Mouse (Mus musculus) NIH3T3 (cell line): ENCODE results near the gene Slc5a5.

Source experiments
- DNase-seq: peaks from one replicate; pipeline ENCODE4 v3.0.0-alpha.2; 2012; ENCODE audit warnings: low read depth

Slc5a5 gene

GRCm38 (mm10) chr8:70879500-70879899 is 13.1 kb downstream of the Slc5a5 start:
- peak; percentile 68 for DNase-seq

GRCm38 (mm10) chr8:70878178-70878577 is 14.4 kb downstream of the Slc5a5 start:
- peak; percentile 64 for DNase-seq

GRCm38 (mm10) chr8:70876382-70876781 is 16.2 kb downstream of the Slc5a5 start:
- DNase-seq: no peak

DNA sequence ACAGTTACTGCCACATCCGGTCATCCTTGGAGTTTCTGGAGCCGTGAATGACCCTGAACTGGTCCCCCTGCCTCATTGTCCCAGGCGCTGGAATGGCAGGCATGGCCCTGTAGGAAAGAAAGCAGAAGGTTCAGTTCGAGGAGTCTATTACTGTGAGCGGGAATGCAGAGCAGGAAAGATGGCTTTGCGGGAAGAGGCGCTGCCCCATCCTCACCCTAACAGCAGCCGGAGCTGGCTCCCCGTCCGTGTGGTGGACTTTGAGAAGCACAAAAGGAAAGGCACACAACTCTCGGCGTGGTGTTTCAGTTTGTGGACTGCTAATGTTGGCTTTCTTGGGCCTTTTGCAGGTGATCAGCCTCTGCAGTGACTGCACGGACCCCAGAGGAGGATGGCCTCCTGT is 18.1 kb downstream of the Slc5a5 start:
- no peak for DNase-seq

GRCm38 (mm10) chr8:70873364-70873985 is 19.1 kb downstream of the Slc5a5 start, which contains the start of gene Ccdc124:
Gene Ccdc124, minus strand, starts transcription at chr8:70873935.
- peak; percentile 97 for DNase-seq

DNA sequence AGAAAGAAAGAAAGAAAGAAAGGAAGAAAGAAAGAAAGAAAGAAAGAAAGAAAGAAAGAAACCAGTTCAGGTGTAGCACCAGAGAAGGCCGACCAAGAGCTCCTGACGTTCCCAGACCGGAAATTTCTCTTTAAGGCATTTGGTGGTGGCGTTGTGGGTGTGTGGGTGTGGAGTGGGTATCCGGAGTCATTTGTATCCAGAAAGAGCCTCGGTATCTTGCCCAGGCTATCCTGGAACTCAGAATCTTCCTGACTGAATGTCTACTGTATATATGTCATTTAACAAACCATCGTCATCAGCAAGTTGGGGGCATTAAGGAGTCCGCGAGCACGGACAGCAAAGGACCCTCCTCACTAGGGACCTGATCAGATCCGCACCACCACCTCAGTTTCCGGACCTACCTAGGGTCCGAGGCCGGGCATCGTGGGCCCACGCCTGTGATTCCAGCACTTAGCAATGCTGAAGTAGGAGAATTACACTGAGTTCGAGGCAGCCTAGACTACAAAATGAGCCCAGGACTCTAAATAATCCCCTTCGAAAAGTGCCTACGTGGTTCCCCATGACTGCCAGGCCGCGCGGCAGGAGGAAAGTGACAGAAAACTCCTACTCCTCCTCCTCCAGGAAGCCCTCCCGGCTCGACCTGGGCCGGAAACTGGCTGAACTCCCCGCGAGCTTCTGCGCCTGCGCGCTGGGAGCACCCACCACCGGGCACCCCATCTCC is 19.8 kb downstream of the Slc5a5 start:
- no peak for DNase-seq

- no peak for DNase-seq
Measured at GRCm38 (mm10) chr8:70871195-70871807, 21.3 kb downstream of the Slc5a5 start.

- peak; percentile 88 for DNase-seq
Measured at GRCm38 (mm10) chr8:70869601-70870041, 22.9 kb downstream of the Slc5a5 start.

DNA sequence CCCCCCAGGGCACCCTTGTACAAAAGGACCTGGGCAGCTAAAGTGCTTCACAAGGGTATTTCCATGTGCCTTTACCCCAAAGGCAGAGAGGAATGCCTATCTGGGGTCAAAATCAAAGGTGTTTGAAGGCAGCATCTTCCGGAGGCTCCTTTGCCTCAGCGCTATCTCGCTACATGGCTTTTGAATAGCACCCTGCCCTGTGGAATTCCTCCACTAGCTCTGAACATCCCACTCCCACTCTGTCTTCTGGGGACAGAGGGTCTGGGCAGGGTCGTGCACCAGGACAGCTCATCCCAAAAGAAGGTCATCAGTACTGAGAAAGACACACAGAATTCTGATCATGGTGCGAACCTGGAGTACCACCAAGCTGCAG is 23.4 kb downstream of the Slc5a5 start:
- no peak for DNase-seq

GRCm38 (mm10) chr8:70868559-70869198 is 23.9 kb downstream of the Slc5a5 start:
- DNase-seq: no peak

DNA sequence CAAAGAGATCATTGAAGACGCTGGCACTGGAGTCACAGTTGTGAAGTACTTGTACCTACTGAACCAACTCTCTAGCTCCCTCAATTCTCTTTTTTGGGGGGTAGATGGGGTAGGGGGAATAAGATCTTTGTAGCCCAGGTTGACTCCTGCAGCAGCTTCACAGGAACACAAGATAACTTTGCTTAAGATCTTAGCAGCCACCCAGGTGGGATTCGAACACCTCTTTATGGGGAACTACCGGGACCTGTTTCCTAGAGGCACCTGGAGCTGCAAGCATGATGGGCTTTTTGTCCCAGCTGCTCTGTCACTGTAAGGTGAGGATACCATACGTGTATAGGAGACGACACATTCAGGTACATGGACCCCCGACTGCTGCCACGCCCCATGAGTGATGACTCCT is 26.0 kb downstream of the Slc5a5 start:
- DNase-seq: no peak

DNA sequence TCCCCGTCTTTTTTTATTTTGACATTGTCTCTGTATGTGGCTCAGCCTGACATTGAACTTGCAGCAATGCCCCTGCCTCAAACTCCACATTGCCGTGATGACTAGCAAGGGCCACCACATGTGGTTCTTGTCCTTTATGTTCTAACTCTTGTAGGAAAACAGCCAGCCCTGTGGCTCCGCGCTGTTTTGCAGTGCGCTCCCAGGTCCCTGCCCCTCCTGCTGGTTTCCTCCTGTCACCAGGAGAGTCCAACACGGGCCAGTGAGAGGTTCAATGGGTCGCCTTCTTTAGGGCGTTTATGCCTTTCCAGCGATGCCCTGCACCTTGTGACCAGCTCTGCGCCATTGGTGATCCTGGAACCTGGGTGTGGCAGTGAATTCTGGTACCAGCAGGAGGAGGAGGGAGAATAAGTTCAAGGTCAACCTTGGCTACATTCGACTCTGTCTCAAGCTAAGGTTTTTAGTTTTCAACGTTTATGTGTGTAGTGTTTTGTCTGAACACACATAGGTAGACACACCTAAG is 26.5 kb downstream of the Slc5a5 start:
- no peak for DNase-seq

- peak; percentile 100 for DNase-seq
Measured at GRCm38 (mm10) chr8:70865350-70866000, 27.1 kb downstream of the Slc5a5 start.

DNA sequence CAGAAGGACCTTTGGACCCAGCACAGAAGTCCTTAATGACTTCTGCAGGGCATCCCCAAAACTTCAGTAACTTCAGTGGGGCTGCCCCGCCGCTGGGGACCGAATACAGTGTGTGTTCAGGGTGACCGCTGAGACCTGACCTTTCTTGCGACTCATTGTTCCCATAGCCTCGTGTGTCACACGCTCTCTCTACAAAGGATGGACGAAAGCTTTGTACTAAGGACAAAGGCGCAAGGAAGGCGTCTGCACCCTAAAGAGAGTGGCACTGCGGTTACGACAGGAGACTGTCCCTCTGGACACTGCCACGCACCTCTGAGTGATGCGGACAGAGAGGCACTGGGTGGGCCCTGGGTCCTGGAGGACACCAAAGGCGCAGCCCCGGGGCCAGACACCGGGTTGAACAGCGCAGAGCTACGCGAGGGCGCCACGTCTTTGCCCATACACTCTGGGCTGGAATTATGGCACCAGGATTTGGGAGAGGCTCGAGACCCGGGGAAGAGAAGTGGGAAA is 27.8 kb downstream of the Slc5a5 start:
- no peak for DNase-seq

DNA sequence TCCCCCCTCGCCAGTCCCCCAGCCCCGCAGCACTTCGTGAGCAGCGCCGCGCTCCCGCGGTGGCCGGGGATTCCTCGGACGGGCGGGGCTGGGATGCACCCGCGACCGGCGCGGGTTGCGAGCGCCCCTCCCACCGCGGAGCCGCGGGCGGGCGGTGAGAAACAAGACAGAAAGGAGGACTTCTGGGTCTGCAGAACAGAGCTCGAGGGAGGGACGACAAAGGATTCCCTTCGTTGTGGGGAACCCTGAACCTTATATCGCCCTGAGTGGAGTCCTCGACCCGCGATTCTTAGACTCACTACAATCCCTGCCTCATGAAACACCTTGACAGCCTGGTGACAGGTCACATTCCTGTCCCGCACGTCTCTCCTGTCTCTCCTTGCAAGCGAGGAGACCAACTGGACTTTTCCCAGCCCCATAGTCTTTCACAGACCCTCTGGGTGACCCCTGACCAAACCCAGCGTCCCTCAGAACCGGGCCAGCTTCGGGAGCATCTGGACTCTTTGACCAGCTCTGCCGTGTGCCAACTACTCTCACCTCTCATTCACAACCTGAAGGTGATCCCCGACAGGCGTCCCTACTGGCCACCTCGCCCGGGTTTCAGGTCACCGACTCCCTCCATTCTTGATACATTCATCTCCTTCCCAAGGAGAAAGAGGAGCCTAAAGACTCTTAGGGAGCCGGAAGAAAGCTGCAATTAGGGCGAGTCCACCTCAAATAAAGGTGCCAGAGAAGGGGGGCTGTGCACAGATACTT is 28.4 kb downstream of the Slc5a5 start:
- DNase-seq: peak; percentile 44

- DNase-seq: no peak
Measured at GRCm38 (mm10) chr8:70862824-70863641, 29.5 kb downstream of the Slc5a5 start, which contains the start of gene Kcnn1. Gene Kcnn1, minus strand, starts transcription at chr8:70863258.

GRCm38 (mm10) chr8:70857516-70857915 is 35.0 kb downstream of the Slc5a5 start:
- DNase-seq: no peak

DNA sequence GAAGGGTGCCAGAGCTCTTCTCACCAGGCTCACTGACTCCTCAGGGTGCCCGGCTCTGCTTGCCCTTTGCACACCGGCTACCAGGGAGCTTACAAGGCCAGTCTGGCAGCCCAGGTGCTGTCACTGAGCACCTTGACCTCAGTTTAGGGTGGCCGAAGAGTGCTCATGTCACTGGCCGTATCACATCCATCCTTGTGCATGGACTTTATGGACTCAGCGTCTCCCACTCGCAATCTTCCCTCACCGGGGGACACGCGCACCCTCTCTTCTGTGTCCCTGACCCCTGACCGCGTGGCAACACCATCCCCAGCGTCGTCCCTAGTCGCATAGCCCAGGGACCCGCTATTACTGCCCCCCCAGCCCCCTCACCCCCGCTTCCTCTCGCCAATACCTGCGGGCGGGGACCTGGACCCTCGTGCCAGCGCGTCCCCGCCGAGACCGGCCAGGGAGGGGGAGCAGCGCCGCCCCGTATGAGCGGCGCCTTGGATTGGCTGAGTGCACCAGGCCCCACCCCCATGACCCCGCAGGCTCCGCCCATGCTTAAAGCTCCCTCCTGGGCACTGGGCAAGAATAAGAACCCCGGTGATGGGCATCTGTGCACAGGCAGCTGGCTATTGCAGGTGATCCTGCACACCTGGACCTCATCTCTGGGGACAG is 35.9 kb downstream of the Slc5a5 start:
- peak; percentile 61 for DNase-seq

DNA sequence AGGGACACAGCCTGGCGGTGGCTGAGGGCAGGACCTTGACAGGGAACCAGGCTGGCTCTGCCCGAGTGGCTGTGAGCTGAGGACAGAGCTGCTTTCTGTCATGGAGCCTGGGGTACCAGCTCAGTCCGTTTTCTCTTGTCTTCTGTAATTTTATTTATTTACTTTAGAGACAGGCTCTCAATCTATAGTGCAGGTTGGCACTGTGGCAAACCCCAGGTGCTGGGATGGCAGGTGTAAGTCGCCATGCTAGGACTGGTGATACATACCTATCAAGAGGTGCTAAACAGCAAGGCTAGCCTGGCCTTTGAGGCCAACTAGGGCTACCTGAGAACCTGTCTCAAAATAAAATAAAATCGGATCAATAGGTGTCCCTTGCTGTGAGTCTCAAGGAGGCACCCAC is 36.5 kb downstream of the Slc5a5 start:
- DNase-seq: no peak

DNA sequence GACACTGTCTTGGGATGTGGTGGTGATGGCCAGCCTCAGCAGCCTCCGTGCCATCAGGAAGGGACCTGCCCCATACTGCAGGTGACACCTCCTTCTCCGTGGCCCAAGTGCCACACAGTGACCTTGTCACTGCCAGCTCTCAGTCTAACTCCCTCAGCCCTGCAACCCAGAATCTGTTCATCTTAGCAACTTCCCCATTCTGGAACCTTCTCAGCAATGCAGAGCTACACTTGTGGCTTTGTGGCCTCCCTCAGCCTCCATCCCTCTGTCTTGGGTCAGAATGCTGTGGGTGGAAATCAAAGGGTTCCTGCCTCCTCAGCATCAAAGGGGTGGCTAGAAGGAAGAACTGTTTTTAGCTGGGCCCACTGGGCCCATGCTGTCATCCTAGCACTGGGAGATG is 38.7 kb downstream of the Slc5a5 start:
- no peak for DNase-seq
